Mouse (Mus musculus): ENCODE measurements around the gene Vcp.

- peak; percentile 86 for TF ChIP-seq CTCF (conservative IDR thresholded peaks at IDR 0.05; ENCODE audit: insufficient read depth, insufficient read length, low read depth, low read length)
- no peak for TF ChIP-seq POLR2A (IDR thresholded peaks at IDR 0.05; ENCODE audit: low read depth, low read length)
Measured at GRCm38 (mm10) chr4:42954297-42954696, 46.0 kb downstream of the Vcp start.
